16 mouse cellular contexts compared by ENCODE assay signal in genomic region chr15:9409475-9409874, GRCm38 (mm10). TPM values are rescaled to one million over a fixed set of nuclear protein-coding genes. Genes with fewer than 3 reads are reported as not detected.
"Had no signal": no experiment of that assay in that cellular context is flagged by ENCODE, and none has a peak within 500 bp of the region (broad histone marks: within the 10 kb centered on the region; RNA-seq: fewer than 3 reads in every experiment).

No protein-coding gene starts in this region.

- DNase-seq: left cerebral cortex, postnatal 4 days; liver; liver, embryonic 13.5 days; liver, postnatal 0 days; lung, adult 18-20 months; lung, adult 2 months; lung, embryonic 14.5 days; lung, postnatal 10 days; lung, postnatal 14 days; lung, postnatal 36 days; lung, postnatal 4 days; midbrain, embryonic 14.5 days had no signal

RNA-seq across cellular contexts. Expression of gene Capsl, which starts 26.4 kb away (rescaled TPM):
- total RNA-seq: megakaryocyte-erythroid progenitor cell, adult 5-6 weeks; monocyte, adult 5-6 weeks had no signal
- polyA plus RNA-seq: liver, adult 2 months; myocyte had no signal
